Mouse (Mus musculus) heart, embryonic 14.5 days (tissue): ENCODE data around the gene Vamp9. TPM values are rescaled to one million over a fixed set of nuclear protein-coding genes. Genes with fewer than 3 reads are reported as not detected.

Experiments
- ATAC-seq: fragments of 200-750 bp; cut with Nextera tagmentation; 2 replicates; pipeline ENCODE4 v1.8.0; 2017; ENCODE audit warnings: low read depth, moderate TSS enrichment; ENCODE audit not compliant: insufficient number of reproducible peaks, insufficient read depth, low FRiP score
- H3K27ac ChIP-seq, 2 experiments: fragments of 200-500 bp in 1 of 2; fragments of 300-500 bp in 1 of 2; sonication (generic) in 1 of 2; replicated peaks in 1 of 2; 2 replicates each; pipeline ENCODE4 v1.5.1; 2012 to 2014; ENCODE audit warnings: low read depth in 2 of 2, low read length in 2 of 2, control low read depth in 1 of 2, mild to moderate bottlenecking in 1 of 2, mixed read lengths in 1 of 2; ENCODE audit not compliant: control insufficient read depth in 1 of 2, insufficient read depth in 1 of 2
- H3K27me3 ChIP-seq: fragments of 300-500 bp; sonication (generic); 2 replicates; pipeline ENCODE4 v1.6.1; 2014; ENCODE audit warnings: mild to moderate bottlenecking, low read length, control low read depth; ENCODE audit not compliant: control insufficient read depth, insufficient read depth
- H3K36me3 ChIP-seq: fragments of 300-500 bp; sonication (generic); 2 replicates; pipeline ENCODE4 v1.6.1; 2014; ENCODE audit warnings: mild to moderate bottlenecking, control low read depth, low read length, mixed read lengths; ENCODE audit not compliant: control insufficient read depth, insufficient read depth
- H3K4me1 ChIP-seq, 2 experiments: fragments of 200-500 bp in 1 of 2; fragments of 300-500 bp in 1 of 2; sonication (generic) in 1 of 2; 2 replicates each; pipeline ENCODE4 v1.6.1; 2012 to 2014; ENCODE audit warnings: low read length in 2 of 2, control low read depth in 1 of 2, mixed read lengths in 1 of 2; ENCODE audit not compliant: control insufficient read depth in 2 of 2, insufficient read depth in 2 of 2
- H3K4me2 ChIP-seq: fragments of 300-500 bp; sonication (generic); 2 replicates; pipeline ENCODE4 v1.6.1; 2014; ENCODE audit warnings: mild to moderate bottlenecking, low read length
- H3K4me3 ChIP-seq, 2 experiments: fragments of 200-500 bp in 1 of 2; fragments of 300-500 bp in 1 of 2; sonication (generic) in 1 of 2; 2 replicates each; pipeline ENCODE4 v1.5.1; 2012 to 2014; ENCODE audit warnings: low read length in 2 of 2, mild to moderate bottlenecking in 2 of 2, control low read depth in 1 of 2, low read depth in 1 of 2, moderate library complexity in 1 of 2; ENCODE audit not compliant: control insufficient read depth in 1 of 2, insufficient read depth in 1 of 2
- H3K9ac ChIP-seq: fragments of 300-500 bp; sonication (generic); 2 replicates; pipeline ENCODE4 v1.6.1; 2014; ENCODE audit warnings: mild to moderate bottlenecking, low read length
- H3K9me3 ChIP-seq: fragments of 300-500 bp; sonication (generic); 2 replicates; pipeline ENCODE4 v1.6.1; 2016; ENCODE audit warnings: low read length, control low read depth; ENCODE audit not compliant: control insufficient read depth
- WGBS: fragments of 180-500 bp; shearing (Covaris S2); extraction: QIAGEN DNeasy Blood & Tissue Kit; methylation state at CpG from one replicate; pipeline ENCODE4 v1.1.7; 2014; 5-methylcytosine and 5-hydroxymethylcytosine counted together
- polyA plus RNA-seq: library from polyadenylated mRNA; unstranded; fragments of >200 nt; fragmentation: Nextera tagmentation; extraction: Ambion mirVana; gene quantifications from 2 replicates; pipeline ENCODE4 v1.2.1, GENCODE M21; 2014

The Vamp9 gene
- polyA plus RNA-seq: 0.42 and 0.96 TPM in 2 replicates

DNA sequence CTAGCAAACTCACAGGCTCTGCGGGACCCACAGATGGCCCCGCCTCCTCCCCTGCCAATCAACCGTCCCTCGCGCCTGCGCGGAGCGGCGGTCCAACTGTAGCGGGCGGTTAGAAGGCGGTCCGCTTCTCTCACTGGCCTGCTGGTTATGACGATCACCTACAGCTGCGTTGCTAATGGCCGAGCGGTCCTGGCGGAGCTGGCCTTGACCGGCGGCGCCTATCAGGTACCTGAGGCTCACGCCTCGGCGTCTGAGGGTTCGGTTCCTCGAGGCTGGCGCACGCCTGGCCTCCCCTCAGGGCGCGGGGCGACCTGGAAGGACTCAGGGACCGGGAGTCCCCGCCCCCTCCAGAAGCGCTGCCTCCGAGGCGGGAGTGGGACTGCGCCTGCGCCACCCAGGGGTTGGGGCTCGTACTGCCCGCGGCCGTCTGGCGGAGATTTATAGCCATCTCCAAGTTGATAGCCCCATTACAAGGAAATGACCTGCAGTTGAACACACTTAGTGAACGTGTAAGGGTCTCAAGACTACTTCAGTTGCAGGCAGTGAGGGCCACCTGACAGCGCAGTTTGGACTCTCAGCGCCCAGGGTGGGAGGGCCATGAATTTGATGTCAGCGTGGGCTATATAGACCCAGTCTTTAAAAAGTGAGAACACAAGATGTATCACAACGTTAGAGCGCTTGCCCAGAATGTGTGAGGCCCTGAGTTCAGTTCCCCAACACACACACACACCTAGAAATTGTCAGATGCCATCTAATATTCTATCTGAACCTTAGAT is at the start of gene Vamp9:
Gene Vamp9 (plus strand): TSS at position 74 of the 776 bp plus-strand sequence.
- H3K4me1 ChIP-seq: no peaks in the 10 kb centered on the region
- peak within 1 kb of the TSS; percentile 72 for H3K9ac ChIP-seq
- H3K4me2 ChIP-seq: peak within 1 kb of the TSS; percentile 71
- ATAC-seq: peak; percentile 99
- H3K4me3 ChIP-seq: peak within 1 kb of the TSS; percentile 55 to 80
- no peaks in the 10 kb centered on the region for H3K36me3 ChIP-seq
- H3K9me3 ChIP-seq: no peaks in the 10 kb centered on the region
- peak within 1 kb of the TSS; percentile 91 to 99 for H3K27ac ChIP-seq
- WGBS: 7% methylated on average over 49 of the region's 49 CpGs
- H3K27me3 ChIP-seq: no peaks in the 10 kb centered on the region

DNA sequence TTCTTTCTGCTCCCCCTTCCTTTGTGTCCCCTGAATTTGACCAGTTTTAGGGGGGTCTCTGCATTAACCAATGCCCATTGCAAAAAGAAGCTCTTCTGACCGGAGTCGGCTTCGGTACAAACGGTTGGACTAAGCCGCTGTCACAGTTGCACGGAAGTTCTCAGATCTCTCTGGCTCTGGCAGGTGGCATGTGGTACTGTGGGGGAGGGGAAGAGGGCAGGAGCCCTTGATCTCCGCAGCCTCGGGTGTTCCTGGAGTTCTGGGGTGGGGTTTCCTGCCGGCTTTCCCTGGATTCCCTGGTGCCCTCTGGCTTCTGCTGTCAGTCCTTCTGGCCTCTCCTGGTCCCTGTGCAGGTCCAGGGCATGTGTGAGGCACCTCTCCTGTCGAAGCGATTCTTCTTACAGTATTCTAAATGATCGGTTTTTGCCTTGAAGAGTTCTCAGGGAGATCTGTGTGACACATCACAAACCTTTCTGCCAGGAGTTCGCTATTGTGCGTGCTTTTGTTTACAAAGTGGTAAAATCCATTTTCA is 48.9 kb upstream of the Vamp9 start:
- Histone ChIP-seq H3K4me1 (peaks cover 4 to 7% of the 10 kb centered on the region in 2 experiments; a peak in 3 of 4 replicates), H3K36me3 (no peaks in the 10 kb centered on the region), H3K9me3 (no peaks in the 10 kb centered on the region), H3K9ac (no peak overlapping the region), H3K4me3 (no peak overlapping the region), H3K27ac (no peak overlapping the region), H3K27me3 (no peaks in the 10 kb centered on the region), H3K4me2 (0 out of 2 replicates have a peak overlapping the region, but pooled peaks have one; percentile 7)
- no peak for ATAC-seq
- 38% methylated on average over 14 of the region's 14 CpGs for WGBS

DNA sequence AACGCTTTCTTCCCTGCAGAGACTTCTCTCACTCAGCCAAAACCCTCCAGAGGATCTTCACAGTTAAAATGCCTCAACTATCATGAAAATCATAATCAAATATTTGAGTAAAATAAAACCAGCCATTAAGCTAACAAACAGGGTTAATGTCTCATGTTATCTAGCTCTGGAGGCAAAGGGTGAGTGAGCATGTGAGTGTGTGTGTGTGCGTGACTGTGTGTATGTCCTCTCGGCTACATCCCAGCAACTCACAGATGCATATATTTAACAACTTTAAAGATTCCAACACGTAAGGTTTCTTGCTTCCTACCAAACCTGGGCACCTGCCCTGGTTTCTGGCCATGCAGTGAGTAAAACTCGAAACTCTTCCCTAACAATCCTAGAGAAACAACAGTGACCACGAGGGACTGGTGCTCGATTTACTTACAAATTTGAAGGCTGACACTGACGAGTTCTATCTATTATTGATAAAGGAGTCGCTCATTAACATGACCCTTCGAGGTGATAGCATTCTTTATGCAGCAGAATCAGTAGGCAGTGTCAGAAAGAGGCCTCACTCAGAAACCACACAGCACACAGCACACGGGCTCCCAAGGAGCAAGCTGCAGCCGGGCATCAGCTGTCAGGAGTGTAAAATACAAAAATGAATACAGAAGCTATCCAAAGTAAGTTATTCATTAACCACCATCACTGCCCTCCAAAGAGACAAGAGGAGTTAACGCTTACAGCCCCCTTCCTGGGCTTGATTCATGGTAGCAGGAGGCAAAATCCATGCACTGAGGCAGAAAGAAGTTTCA is 46.2 kb upstream of the Vamp9 start:
- no peaks in the 10 kb centered on the region for H3K36me3 ChIP-seq
- H3K4me1 ChIP-seq: peaks cover 4 to 7% of the 10 kb centered on the region in 2 experiments; a peak in 3 of 4 replicates
- no peaks in the 10 kb centered on the region for H3K27me3 ChIP-seq
- ATAC-seq: no peak
- no peaks in the 10 kb centered on the region for H3K9me3 ChIP-seq
- H3K9ac ChIP-seq: no peak overlapping the region
- no peak overlapping the region for H3K27ac ChIP-seq
- H3K4me3 ChIP-seq: no peak overlapping the region
- WGBS: 60% methylated on average over 13 of the region's 13 CpGs
- no peak overlapping the region for H3K4me2 ChIP-seq

DNA sequence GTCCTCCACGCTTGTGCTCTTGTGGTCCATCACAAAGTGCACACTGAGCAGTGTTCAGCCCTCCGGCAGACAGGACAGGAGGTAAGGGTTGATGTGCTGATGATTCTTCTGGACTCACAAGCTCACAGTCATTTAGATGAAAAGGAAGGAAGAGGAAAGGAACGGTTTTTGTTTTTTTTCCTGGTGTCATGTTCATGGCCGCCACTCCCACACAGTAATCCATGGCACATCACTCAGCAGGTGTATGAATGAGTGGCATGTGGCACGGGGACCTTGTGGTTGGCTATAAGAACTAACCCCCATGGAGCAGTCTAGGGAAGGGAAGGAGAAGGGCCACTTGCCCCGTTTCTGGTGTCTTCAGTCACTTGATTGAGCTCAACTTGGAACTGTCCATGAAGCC is 44.2 kb upstream of the Vamp9 start:
- 73% methylated on average over 6 of the region's 6 CpGs for WGBS
- H3K27me3 ChIP-seq: no peaks in the 10 kb centered on the region

DNA sequence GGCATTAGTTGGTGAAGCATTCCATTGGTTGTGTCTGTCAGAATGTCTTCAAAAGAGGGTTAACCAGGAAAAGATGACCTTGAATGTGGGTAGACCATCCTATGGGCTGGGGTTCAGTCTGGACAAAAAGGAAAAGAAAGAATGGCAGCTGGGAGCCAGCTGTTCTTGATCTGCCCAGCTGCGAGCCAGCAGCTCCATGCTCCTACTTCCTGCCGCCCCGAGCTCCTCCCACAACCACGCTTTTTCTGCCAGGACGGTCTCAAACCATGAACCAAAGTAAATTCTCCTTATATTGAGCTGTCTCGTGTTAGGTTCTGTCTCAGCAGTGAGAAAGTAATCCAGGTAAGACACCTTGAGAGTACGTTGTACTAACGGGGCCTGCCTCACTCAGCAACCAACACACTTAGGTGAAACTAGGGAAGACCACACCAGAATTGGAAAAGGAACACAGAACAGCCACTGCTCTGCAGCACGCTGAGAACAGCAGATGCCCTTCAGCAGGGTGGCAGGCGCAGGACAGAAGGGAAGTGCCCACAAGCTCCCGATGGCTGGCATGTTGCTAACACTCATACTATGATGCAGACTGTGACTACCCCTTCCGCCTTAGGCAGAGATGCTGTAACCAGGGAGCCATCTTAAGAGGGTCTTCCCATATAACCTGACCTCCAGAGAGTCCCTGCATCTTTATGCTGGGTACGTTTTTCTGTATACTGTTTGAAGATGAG is 42.2 kb upstream of the Vamp9 start:
- Histone ChIP-seq H3K27me3 (no peaks in the 10 kb centered on the region), H3K4me3 (no peak overlapping the region), H3K9me3 (no peaks in the 10 kb centered on the region), H3K27ac (no peak overlapping the region), H3K4me2 (no peak overlapping the region), H3K36me3 (no peaks in the 10 kb centered on the region), H3K9ac (no peak overlapping the region), H3K4me1 (no peaks in the 10 kb centered on the region)
- WGBS: 73% methylated on average over 13 of the region's 13 CpGs
- no peak for ATAC-seq

More for the DNA sequence above, 44.2 kb upstream of the Vamp9 start:
- no peak for ATAC-seq
- no peak overlapping the region for H3K27ac ChIP-seq
- H3K4me3 ChIP-seq: no peak overlapping the region
- no peak overlapping the region for H3K4me2 ChIP-seq
- no peak overlapping the region for H3K9ac ChIP-seq
- H3K4me1 ChIP-seq: peaks cover 4 to 5% of the 10 kb centered on the region in 2 experiments; a peak in 3 of 4 replicates
- H3K36me3 ChIP-seq: no peaks in the 10 kb centered on the region
- H3K9me3 ChIP-seq: no peaks in the 10 kb centered on the region

DNA sequence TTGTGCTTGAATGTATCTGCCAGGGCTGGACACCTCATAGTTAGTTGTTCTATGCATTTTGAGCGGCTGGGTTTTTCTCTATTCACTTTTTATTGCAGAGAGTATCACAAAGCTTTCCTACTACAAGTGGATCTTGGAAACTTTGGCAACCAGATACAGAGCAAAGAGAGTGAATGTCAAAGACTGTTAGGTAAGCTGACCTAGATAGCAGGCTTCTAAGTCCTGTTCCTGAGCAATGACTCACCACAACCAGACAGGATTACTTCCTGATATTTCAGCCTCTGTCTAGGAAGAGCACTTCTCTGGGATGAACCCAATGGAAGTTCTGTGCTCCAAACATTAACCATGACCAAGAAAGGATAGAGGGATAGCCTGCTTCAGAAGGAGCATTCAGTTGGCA is 40.3 kb upstream of the Vamp9 start:
- Histone ChIP-seq H3K9me3 (no peaks in the 10 kb centered on the region), H3K4me1 (no peaks in the 10 kb centered on the region), H3K27ac (no peak overlapping the region), H3K4me2 (no peak overlapping the region), H3K27me3 (no peaks in the 10 kb centered on the region), H3K9ac (no peak overlapping the region), H3K36me3 (no peaks in the 10 kb centered on the region), H3K4me3 (no peak overlapping the region)
- 82% methylated on average over 1 of the region's 1 CpGs for WGBS
- ATAC-seq: no peak

DNA sequence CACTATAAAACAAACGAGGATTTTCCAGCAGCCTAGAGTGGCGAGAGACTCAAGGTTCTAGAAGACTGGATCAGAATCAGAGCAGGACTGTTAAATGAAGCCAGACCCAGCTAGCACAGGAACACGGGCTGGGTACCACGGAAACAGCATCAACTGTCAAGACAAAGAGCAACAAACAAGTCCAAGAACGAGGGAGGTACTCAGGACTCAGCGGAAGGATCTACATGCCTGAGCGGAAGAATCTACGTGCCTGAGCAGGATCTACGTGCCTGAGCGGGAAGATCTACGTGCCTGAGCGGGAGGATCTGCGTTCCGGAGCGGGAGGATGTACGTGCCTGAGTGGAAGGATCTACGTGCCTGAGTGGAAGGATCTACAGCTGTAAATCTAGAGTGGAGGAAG is 37.8 kb upstream of the Vamp9 start:
- no peak for ATAC-seq
- H3K4me2 ChIP-seq: no peak overlapping the region
- no peaks in the 10 kb centered on the region for H3K9me3 ChIP-seq
- WGBS: 86% methylated on average over 17 of the region's 17 CpGs
- H3K9ac ChIP-seq: no peak overlapping the region
- no peaks in the 10 kb centered on the region for H3K27me3 ChIP-seq
- H3K27ac ChIP-seq: no peak overlapping the region
- H3K4me3 ChIP-seq: no peak overlapping the region
- no peaks in the 10 kb centered on the region for H3K36me3 ChIP-seq
- H3K4me1 ChIP-seq: no peaks in the 10 kb centered on the region
